Mouse (Mus musculus): Measurements from ENCODE around the gene Atp10a. TPM values are rescaled to one million over a fixed set of nuclear protein-coding genes. Genes with fewer than 3 reads are reported as not detected.

The Atp10a gene
- polyA plus RNA-seq, 1 experiment from 2014 or later = 2.4 TPM

GRCm38 (mm10) chr7:58843767-58844445 lies 187.9 kb downstream of the Atp10a start:
- Histone ChIP-seq H3K36me3 (replicated peaks) (no peaks in the 10 kb centered on the region), H3K27me3 (ENCODE audit: poor library complexity, severe bottlenecking) (no peaks in the 10 kb centered on the region), H3K4me1 (peaks cover 28% of the 10 kb centered on the region), H3K27ac (peak overlapping the region; percentile 78), H3K4me3 (peak overlapping the region; percentile 24; the same call in 1 of the 2 replicates), H3K9me3 (no peaks in the 10 kb centered on the region)
- DNase-seq (ENCODE audit: extremely low spot score, low spot score) = peak; percentile 62
- WGBS = 3% methylated on average over 9 of the region's 9 CpGs

- H3K4me3 ChIP-seq = peak overlapping the region; percentile 24; the same call in 1 of the 2 replicates
Observed at GRCm38 (mm10) chr7:58844449-58844848, 188.5 kb downstream of the Atp10a start.

GRCm38 (mm10) chr7:58858921-58859320 lies 203.0 kb downstream of the Atp10a start:
- 88% methylated on average over 4 of the region's 4 CpGs for WGBS
- Histone ChIP-seq H3K4me3 (no peak overlapping the region), H3K27ac (no peak overlapping the region), H3K9me3 (no peaks in the 10 kb centered on the region), H3K36me3 (replicated peaks) (no peaks in the 10 kb centered on the region), H3K27me3 (ENCODE audit: poor library complexity, severe bottlenecking) (no peaks in the 10 kb centered on the region), H3K4me1 (no peaks in the 10 kb centered on the region)
- no peak for DNase-seq (ENCODE audit: extremely low spot score, low spot score)

More at GRCm38 (mm10) chr7:58844449-58844848, 188.5 kb downstream of the Atp10a start:
- Histone ChIP-seq H3K27ac (peak overlapping the region; percentile 78), H3K36me3 (replicated peaks) (no peaks in the 10 kb centered on the region), H3K27me3 (ENCODE audit: poor library complexity, severe bottlenecking) (no peaks in the 10 kb centered on the region), H3K9me3 (no peaks in the 10 kb centered on the region), H3K4me1 (peaks cover 28% of the 10 kb centered on the region)
- DNase-seq (ENCODE audit: extremely low spot score, low spot score) = no peak
- 32% methylated on average over 4 of the region's 4 CpGs for WGBS

- Histone ChIP-seq H3K4me1 (peaks cover 10% of the 10 kb centered on the region), H3K27ac (no peak overlapping the region), H3K27me3 (ENCODE audit: poor library complexity, severe bottlenecking) (no peaks in the 10 kb centered on the region), H3K4me3 (no peak overlapping the region), H3K9me3 (no peaks in the 10 kb centered on the region), H3K36me3 (replicated peaks) (no peaks in the 10 kb centered on the region)
- DNase-seq (ENCODE audit: extremely low spot score, low spot score) = no peak
- 83% methylated on average over 3 of the region's 3 CpGs for WGBS
Observed at GRCm38 (mm10) chr7:58863174-58863573, 207.2 kb downstream of the Atp10a start.

GRCm38 (mm10) chr7:58866865-58867614 lies 211.1 kb downstream of the Atp10a start:
- Histone ChIP-seq H3K36me3 (replicated peaks) (no peaks in the 10 kb centered on the region), H3K4me1 (peaks cover 10% of the 10 kb centered on the region), H3K9me3 (no peaks in the 10 kb centered on the region), H3K27ac (no peak overlapping the region), H3K27me3 (ENCODE audit: poor library complexity, severe bottlenecking) (no peaks in the 10 kb centered on the region), H3K4me3 (no peak overlapping the region)
- DNase-seq (ENCODE audit: extremely low spot score, low spot score) = no peak
- 43% methylated on average over 4 of the region's 4 CpGs for WGBS

GRCm38 (mm10) chr7:58870661-58871060 lies 214.7 kb downstream of the Atp10a start:
- DNase-seq (ENCODE audit: extremely low spot score, low spot score) = no peak
- Histone ChIP-seq H3K9me3 (no peaks in the 10 kb centered on the region), H3K4me3 (no peak overlapping the region), H3K36me3 (replicated peaks) (no peaks in the 10 kb centered on the region), H3K27ac (no peak overlapping the region), H3K4me1 (peaks cover 10% of the 10 kb centered on the region), H3K27me3 (ENCODE audit: poor library complexity, severe bottlenecking) (no peaks in the 10 kb centered on the region)
- WGBS = 69% methylated on average over 1 of the region's 1 CpGs

GRCm38 (mm10) chr7:58873676-58874075 lies 217.7 kb downstream of the Atp10a start:
- no peak overlapping the region for H3K27ac ChIP-seq
- no peaks in the 10 kb centered on the region for H3K36me3 ChIP-seq (replicated peaks)
- no peaks in the 10 kb centered on the region for H3K27me3 ChIP-seq (ENCODE audit: poor library complexity, severe bottlenecking)
- DNase-seq (ENCODE audit: extremely low spot score, low spot score) = no peak
- H3K4me1 ChIP-seq = no peaks in the 10 kb centered on the region
- H3K9me3 ChIP-seq = no peaks in the 10 kb centered on the region
- WGBS = 96% methylated on average over 1 of the region's 1 CpGs
- H3K4me3 ChIP-seq = no peak overlapping the region
